Mouse (Mus musculus) intestine, embryonic 14.5 days (tissue): ENCODE results near the gene Erv3. TPM values are rescaled to one million over a fixed set of nuclear protein-coding genes. Genes with fewer than 3 reads are reported as not detected.
"Not testable (repeated sequence)": the region's sequence is repeated elsewhere in the genome, so short reads cannot be mapped to it uniquely, and the experiment has no call there.

Experiments used
- ATAC-seq: fragments of 200-750 bp; cut with Nextera tagmentation; replicated peaks from 2 replicates; pipeline ENCODE4 v1.8.0; 2017; ENCODE audit warnings: low read depth, moderate number of reproducible peaks, moderate TSS enrichment, moderate library complexity; ENCODE audit not compliant: low FRiP score, low TSS enrichment
- DNase-seq: peaks from one replicate; pipeline ENCODE4 v3.0.0-alpha.2; 2018; ENCODE audit warnings: low spot score
- H3K27ac ChIP-seq: fragments of 300-500 bp; sonication (generic); 2 replicates; pipeline ENCODE4 v1.5.1; 2014; ENCODE audit warnings: low read depth, mild to moderate bottlenecking, control low read depth
- H3K27me3 ChIP-seq: fragments of 300-500 bp; sonication (generic); replicated peaks from 2 replicates; pipeline ENCODE4 v1.6.1; 2014; ENCODE audit warnings: low read length, control low read depth; ENCODE audit not compliant: control insufficient read depth, insufficient read depth
- H3K36me3 ChIP-seq: fragments of 300-500 bp; sonication (generic); 2 replicates; pipeline ENCODE4 v1.6.1; 2014; ENCODE audit warnings: low read length, control low read depth; ENCODE audit not compliant: control insufficient read depth, insufficient read depth
- H3K4me1 ChIP-seq: fragments of 300-500 bp; sonication (generic); replicated peaks from 2 replicates; pipeline ENCODE4 v1.6.1; 2014; ENCODE audit warnings: low read length, control low read depth, mixed read lengths; ENCODE audit not compliant: control insufficient read depth, insufficient read depth
- H3K4me2 ChIP-seq: fragments of 300-500 bp; sonication (generic); 2 replicates; pipeline ENCODE4 v1.6.1; 2014; ENCODE audit warnings: low read length
- H3K4me3 ChIP-seq: fragments of 300-500 bp; sonication (generic); 2 replicates; pipeline ENCODE4 v1.5.1; 2014; ENCODE audit warnings: low read depth, low read length, control low read depth, mixed read lengths
- H3K9ac ChIP-seq: fragments of 300-500 bp; sonication (generic); 2 replicates; pipeline ENCODE4 v1.6.1; 2014; ENCODE audit warnings: mild to moderate bottlenecking, low read length
- H3K9me3 ChIP-seq: fragments of 300-500 bp; sonication (generic); 2 replicates; pipeline ENCODE4 v1.6.1; 2016; ENCODE audit warnings: low read length, control low read depth; ENCODE audit not compliant: control insufficient read depth
- WGBS: fragments of 180-500 bp; shearing (Covaris S2); extraction: QIAGEN DNeasy Blood & Tissue Kit; methylation state at CpG from one replicate; pipeline ENCODE4 v1.1.7; 2014; 5-methylcytosine and 5-hydroxymethylcytosine counted together
- polyA plus RNA-seq: library from polyadenylated mRNA; unstranded; fragments of >200 nt; fragmentation: Nextera tagmentation; extraction: Ambion mirVana; gene quantifications from 2 replicates; pipeline ENCODE4 v1.2.1, GENCODE M21; 2014

The Erv3 gene
- polyA plus RNA-seq, 1 experiment from 2014 or later: not detected

GRCm38 (mm10) chr2:131841321-131841693, 18.2 kb downstream of the Erv3 start:
- Histone ChIP-seq H3K27ac (no peak overlapping the region), H3K4me2 (no peak overlapping the region), H3K36me3 (no peaks in the 10 kb centered on the region), H3K9me3 (no peaks in the 10 kb centered on the region), H3K4me1 (0 out of 2 replicates have a peak, but pooled peaks cover 3% of the 10 kb centered on the region), H3K27me3 (no peaks in the 10 kb centered on the region), H3K9ac (no peak overlapping the region), H3K4me3 (no peak overlapping the region)
- DNase-seq (no peak), ATAC-seq (no peak)
- 62% methylated on average over 2 of the region's 2 CpGs for WGBS

GRCm38 (mm10) chr2:131840611-131841320, 18.8 kb downstream of the Erv3 start:
- 74% methylated on average over 9 of the region's 9 CpGs for WGBS
- no peak overlapping the region for H3K9ac ChIP-seq
- no peak overlapping the region for H3K4me3 ChIP-seq
- no peaks in the 10 kb centered on the region for H3K27me3 ChIP-seq
- ATAC-seq (no peak), DNase-seq (no peak)
- no peaks in the 10 kb centered on the region for H3K36me3 ChIP-seq
- no peak overlapping the region for H3K27ac ChIP-seq
- H3K4me2 ChIP-seq: no peak overlapping the region
- H3K9me3 ChIP-seq: no peaks in the 10 kb centered on the region
- H3K4me1 ChIP-seq: no peaks in the 10 kb centered on the region

GRCm38 (mm10) chr2:131834296-131834695, 25.3 kb downstream of the Erv3 start:
- no peak overlapping the region for H3K27ac ChIP-seq
- no peaks in the 10 kb centered on the region for H3K27me3 ChIP-seq
- H3K9me3 ChIP-seq: peaks cover 12% of the 10 kb centered on the region
- H3K4me3 ChIP-seq: no peak overlapping the region
- no peaks in the 10 kb centered on the region for H3K36me3 ChIP-seq
- H3K4me2 ChIP-seq: no peak overlapping the region
- H3K9ac ChIP-seq: no peak overlapping the region
- DNase-seq (no peak), ATAC-seq (no peak)
- 94% methylated on average over 1 of the region's 1 CpGs for WGBS
- no peaks in the 10 kb centered on the region for H3K4me1 ChIP-seq

GRCm38 (mm10) chr2:131831861-131832260, 27.7 kb downstream of the Erv3 start:
- 48% methylated on average over 2 of the region's 2 CpGs for WGBS
- Histone ChIP-seq H3K27ac (no peak overlapping the region), H3K4me2 (no peak overlapping the region), H3K4me1 (no peaks in the 10 kb centered on the region), H3K27me3 (no peaks in the 10 kb centered on the region), H3K9me3 (peaks cover 12% of the 10 kb centered on the region), H3K4me3 (no peak overlapping the region), H3K9ac (no peak overlapping the region), H3K36me3 (no peaks in the 10 kb centered on the region)
- no peak for ATAC-seq
- DNase-seq: no peak

- WGBS: 83% methylated on average over 3 of the region's 4 CpGs
- ATAC-seq: not testable (repeated sequence)
Measured at GRCm38 (mm10) chr2:131830945-131831344, 28.6 kb downstream of the Erv3 start.

GRCm38 (mm10) chr2:131827999-131828975, 31.3 kb downstream of the Erv3 start:
- DNase-seq (no peak), ATAC-seq (no peak)
- Histone ChIP-seq H3K4me3 (no peak overlapping the region), H3K36me3 (no peaks in the 10 kb centered on the region), H3K4me2 (no peak overlapping the region), H3K9ac (no peak overlapping the region), H3K27ac (no peak overlapping the region), H3K4me1 (no peaks in the 10 kb centered on the region), H3K27me3 (no peaks in the 10 kb centered on the region), H3K9me3 (peaks cover 4% of the 10 kb centered on the region; the same call in 1 of the 2 replicates)
- WGBS: 53% methylated on average over 18 of the region's 18 CpGs

More at GRCm38 (mm10) chr2:131830945-131831344, 28.6 kb downstream of the Erv3 start:
- not testable (repeated sequence) for H3K4me2 ChIP-seq, H3K4me3 ChIP-seq, H3K36me3 ChIP-seq, DNase-seq, H3K9ac ChIP-seq, H3K4me1 ChIP-seq, H3K27ac ChIP-seq, H3K27me3 ChIP-seq
- H3K9me3 ChIP-seq: peaks cover 12% of the 10 kb centered on the region

GRCm38 (mm10) chr2:131827026-131827687, 32.4 kb downstream of the Erv3 start:
- H3K4me3 ChIP-seq: no peak overlapping the region
- H3K4me1 ChIP-seq: no peaks in the 10 kb centered on the region
- no peaks in the 10 kb centered on the region for H3K9me3 ChIP-seq
- H3K9ac ChIP-seq: no peak overlapping the region
- no peak for DNase-seq
- H3K4me2 ChIP-seq: no peak overlapping the region
- no peaks in the 10 kb centered on the region for H3K27me3 ChIP-seq
- no peaks in the 10 kb centered on the region for H3K36me3 ChIP-seq
- ATAC-seq: no peak
- no peak overlapping the region for H3K27ac ChIP-seq
- 78% methylated on average over 4 of the region's 4 CpGs for WGBS

- DNase-seq (no peak), ATAC-seq (no peak)
- H3K4me3 ChIP-seq: no peak overlapping the region
- H3K9me3 ChIP-seq: no peaks in the 10 kb centered on the region
- H3K36me3 ChIP-seq: no peaks in the 10 kb centered on the region
- peaks cover under 1% of the 10 kb centered on the region for H3K4me1 ChIP-seq
- H3K27me3 ChIP-seq: no peaks in the 10 kb centered on the region
- no peak overlapping the region for H3K9ac ChIP-seq
- no peak overlapping the region for H3K27ac ChIP-seq
- 33% methylated on average over 2 of the region's 2 CpGs for WGBS
- no peak overlapping the region for H3K4me2 ChIP-seq
Measured at GRCm38 (mm10) chr2:131825498-131825897, 34.0 kb downstream of the Erv3 start.
